Mouse (Mus musculus) megakaryocyte-erythroid progenitor cell, adult 5-6 weeks (primary cell): ENCODE measurements at regions not wholly inside any gene's neighbourhood (a gene's known extent, or its start where the extent isn't known, plus 50 kb on each side); places are given as distances from the start of the nearest gene placed in this dataset.
"Not testable (repeated sequence)": the region's sequence is repeated elsewhere in the genome, so short reads cannot be mapped to it uniquely, and the experiment has no call there.

Experiments used
- ATAC-seq: replicated peaks from 2 replicates; pipeline ENCODE4 v1.8.0; 2016; ENCODE audit warnings: mild to moderate bottlenecking, inconsistent platforms; ENCODE audit not compliant: severe bottlenecking, poor library complexity, low FRiP score, low TSS enrichment

GRCm38 (mm10) chr12:114909799-114910198, 1137.7 kb upstream of the Zfp386 start:
- not testable (repeated sequence) for ATAC-seq

DNA sequence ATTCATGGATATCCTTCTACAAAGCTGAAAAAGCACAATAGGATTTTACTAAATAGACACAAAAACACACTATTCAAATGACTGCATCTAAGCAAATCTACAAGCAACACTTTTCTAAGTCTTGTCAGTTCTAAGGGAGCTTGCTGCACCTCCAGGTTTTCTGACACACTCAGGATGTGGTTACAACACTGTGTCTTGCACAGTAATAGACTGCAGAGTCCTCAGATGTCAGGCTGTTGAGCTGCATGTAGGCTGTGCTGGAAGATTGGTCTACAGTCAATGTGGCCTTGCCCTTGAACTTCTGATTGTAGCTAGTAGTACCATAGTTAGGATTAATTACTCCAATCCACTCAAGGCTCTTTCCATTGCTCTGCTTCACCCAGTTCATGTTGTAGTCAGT, 1133.1 kb upstream of the Zfp386 start:
- ATAC-seq, result not testable (repeated sequence)

DNA sequence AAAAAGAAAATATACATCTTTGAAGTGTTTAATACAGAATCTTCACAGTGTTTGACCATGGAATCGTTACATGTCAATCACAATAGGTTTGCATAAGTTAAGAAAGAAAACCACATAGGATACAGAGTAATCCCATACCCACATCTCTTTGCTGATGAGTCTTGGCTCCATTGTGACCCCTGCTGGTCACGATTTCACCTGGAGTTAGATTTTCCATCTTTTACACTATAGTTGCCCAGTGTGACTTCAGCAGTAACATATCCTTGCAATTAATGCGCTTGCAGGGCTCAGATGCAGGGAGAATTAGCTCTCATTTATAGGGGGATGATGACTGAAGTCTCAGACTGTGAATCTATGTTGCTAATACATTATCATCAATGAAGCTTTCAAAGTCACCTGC, 1119.8 kb upstream of the Zfp386 start:
- ATAC-seq, result no peak

DNA sequence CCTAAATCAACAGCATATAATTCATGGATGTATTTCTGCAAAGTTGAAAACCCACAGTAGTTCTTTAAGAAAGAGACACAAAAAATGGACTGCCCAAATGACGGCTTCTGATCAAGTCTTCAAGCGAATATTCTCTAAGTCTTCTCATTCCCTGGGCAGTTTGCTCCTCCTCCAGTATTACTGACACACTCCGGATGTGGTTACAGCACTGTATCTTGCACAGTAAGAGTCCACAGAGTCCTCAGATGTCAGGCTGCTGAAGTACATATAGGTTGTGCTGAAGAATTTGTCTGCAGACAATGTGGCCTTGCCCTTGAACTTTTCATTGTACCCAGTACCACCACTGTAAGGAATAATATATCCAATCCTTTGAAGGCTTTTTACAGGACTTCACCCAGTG, 1115.4 kb upstream of the Zfp386 start:
- no peak for ATAC-seq

DNA sequence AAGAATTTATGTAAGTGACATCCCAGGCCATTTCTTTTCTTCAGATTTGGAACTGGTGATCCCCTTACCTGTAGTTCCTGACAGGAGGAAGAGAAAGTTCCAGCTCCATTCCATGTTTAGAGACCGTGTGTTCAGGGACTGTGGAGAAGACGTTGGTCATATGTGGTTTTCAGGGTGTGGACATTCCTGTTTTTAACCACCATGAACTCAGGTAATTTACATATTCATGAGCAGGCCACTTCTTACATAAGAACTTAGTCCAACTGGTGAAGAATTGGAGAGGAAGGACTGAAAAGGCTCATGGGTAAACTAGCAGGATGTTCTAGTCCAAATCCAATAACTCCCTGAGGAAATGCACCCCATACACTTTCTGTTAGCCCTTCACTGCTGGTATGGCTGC, 1114.9 kb upstream of the Zfp386 start:
- ATAC-seq, result no peak

DNA sequence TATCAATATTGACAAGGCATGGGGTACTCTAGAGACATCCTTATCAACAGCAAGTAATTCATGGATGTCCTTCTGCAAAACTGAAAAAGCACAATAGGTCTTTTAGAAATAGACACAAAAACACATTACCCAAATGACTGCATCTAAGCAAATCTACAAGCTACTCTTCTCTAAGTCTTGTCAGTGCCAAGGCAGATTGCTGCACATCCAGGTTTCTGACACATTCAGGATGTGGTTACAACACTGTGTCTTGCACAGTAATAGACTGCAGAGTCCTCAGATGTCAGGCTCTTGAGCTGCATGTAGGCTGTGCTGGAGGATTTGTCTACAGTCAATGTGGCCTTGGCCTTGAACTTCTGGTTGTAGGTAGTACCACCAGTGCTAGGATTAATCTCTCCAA, 1110.7 kb upstream of the Zfp386 start:
- ATAC-seq, result not testable (repeated sequence)

DNA sequence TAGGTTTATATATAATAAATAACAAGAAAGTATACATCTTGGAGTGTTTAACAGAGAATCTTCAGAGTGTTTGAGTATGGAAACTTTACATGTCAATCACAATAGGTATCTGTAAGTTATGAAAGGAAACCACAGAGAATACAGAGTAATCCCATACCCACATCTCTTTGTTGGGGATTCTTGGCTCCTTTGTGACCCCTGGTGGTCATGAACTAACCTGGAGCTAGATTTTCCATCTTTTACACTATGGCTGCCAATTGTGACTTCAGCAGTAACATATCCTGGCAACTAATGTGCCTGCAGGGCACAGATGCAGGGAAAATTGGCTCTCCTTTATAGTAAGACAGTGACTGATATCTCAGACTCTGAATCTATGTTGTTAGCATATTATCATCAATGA, 1107.9 kb upstream of the Zfp386 start:
- no peak for ATAC-seq

DNA sequence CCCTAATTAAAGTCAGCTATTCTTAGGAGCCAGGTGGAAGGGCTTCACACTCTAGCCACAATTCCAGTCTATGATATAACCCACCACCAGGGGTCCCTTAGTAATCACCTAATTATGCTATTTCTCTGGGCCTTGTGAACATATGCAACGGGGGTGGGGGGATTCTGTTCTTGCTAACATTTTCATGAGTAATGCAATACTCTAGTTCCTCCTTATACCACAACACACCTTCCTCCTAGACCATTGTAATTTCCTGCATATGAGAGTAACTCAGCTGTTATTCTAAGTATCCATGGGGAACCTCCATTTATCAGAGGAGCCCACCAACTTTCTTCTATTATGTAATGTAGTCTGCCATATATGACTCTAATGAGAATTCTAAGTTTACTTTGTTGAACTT, 1085.4 kb upstream of the Zfp386 start:
- no peak for ATAC-seq

GRCm38 (mm10) chr12:114964251-114964650, 1083.3 kb upstream of the Zfp386 start:
- ATAC-seq, result not testable (repeated sequence)

- peak; percentile 82 for ATAC-seq
These were observed 1065.9 kb upstream of the Zfp386 start for GRCm38 (mm10) chr12:114981476-114982136.

- no peak for ATAC-seq
These were observed 1056.6 kb upstream of the Zfp386 start for GRCm38 (mm10) chr12:114990916-114991315.

GRCm38 (mm10) chr12:114996817-114997216, 1050.7 kb upstream of the Zfp386 start:
- ATAC-seq, result no peak

- no peak for ATAC-seq
These were observed 1044.4 kb upstream of the Zfp386 start for GRCm38 (mm10) chr12:115003118-115003517.

DNA sequence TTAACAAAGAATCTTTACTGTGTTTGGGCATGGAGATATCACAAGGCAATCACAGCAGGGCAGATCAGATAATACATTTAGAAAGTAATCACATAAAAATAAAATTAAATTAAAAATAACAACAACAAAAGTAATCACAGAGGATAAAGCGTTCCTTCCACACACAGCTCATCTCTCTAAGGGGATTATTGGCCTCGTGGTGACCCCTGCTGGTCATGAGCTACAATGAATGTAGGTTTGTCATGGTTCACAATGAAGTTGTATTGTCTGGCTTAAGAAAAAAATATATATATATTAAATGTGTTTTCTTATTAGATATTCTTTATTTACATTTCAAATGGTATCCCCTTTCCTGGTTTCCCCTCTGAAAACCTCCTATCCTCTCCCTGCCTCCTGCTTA, 1039.1 kb upstream of the Zfp386 start:
- ATAC-seq, result no peak

DNA sequence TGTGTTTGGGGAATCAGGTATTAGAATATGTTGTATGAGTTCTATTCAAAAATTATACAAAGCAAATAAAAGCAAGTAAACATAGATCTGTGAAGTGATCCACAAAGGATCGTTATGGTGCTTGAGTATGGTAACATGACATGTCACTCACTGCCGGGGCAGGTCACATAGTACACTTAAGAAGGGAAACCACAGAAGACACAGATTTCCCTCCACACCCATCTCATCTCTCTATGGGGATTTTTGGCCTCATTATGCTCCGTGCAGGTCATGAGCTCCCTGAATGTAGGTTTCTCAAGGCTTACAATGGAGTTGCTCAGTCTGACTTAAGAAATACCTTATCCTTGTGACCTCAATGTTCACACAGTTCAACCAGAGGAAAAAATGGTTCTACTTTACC, 1034.8 kb upstream of the Zfp386 start:
- ATAC-seq, result no peak

GRCm38 (mm10) chr12:115023742-115024141, 1023.8 kb upstream of the Zfp386 start:
- no peak for ATAC-seq

DNA sequence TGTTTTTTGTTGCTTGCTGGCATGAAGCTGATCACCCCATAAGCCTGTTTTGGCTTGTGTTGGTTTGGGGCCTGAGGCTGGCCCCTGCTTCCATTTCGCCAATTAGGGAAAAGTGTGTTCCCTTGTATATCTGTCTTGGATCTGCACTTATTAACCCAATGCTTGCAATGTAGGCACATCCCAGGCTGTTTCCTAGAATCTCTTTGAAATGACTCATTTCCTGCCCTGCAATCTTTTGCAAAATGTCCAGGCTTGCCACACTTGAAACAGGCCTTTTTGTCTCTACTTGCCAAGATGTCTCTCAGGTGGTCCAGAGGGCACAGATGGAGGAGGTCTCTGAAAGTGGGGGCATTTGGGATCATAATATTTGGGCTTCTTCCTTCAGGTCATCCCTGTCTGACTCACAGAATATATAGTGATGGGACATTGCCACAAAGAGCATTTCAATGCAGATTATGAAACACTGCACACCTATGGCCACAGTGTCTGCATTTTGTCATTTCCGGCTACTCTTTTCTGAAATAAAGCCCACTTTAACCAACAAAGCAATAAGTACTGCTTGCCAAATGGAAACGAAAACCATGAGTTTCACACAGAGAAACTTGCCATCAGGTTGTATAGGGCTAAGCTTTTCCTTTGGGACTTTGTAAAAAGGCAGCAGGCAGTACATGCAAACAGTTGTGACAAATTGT, 1012.9 kb upstream of the Zfp386 start:
- ATAC-seq, result no peak

DNA sequence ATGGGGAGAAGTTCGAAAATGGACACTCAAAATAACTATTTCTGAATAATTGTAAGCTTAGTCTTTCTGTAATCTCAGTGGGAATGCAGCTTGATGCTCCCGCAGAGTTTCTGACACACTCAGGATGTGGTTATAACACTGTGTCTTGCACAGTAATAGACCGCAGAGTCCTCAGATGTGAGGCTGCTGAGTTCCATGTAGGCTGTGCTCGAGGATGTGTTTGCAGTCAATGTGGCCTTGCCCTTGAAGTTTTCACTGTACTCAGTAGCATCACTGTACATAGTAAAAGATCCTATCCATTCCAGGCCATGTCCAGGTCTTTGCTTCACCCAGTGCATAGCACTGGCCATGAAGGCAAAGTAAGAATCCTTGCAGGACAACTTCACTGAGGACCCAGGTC, 992.4 kb upstream of the Zfp386 start:
- ATAC-seq, result 0 out of 2 replicates have a peak, but pooled peaks have one; percentile 22

GRCm38 (mm10) chr12:115059954-115060353, 987.6 kb upstream of the Zfp386 start:
- ATAC-seq, result not testable (repeated sequence)

DNA sequence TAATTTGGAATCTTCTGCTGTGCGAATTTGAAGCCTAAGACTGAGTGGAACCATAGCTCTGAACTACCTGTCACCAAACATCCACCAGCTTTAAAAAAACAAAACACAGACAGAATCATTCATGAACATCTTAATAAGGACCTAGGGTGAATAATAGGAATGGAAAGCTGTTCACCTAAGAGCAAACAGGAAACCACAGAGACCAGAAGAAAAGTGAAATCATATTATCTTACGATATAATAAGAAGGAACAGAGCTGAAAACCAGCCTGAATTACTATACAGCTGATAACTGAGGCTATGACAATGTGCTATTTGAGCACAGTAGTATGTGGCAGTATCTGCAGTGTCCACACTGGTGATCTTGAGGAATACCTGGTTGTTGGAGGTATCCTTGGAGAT, 980.3 kb upstream of the Zfp386 start:
- ATAC-seq, result no peak

DNA sequence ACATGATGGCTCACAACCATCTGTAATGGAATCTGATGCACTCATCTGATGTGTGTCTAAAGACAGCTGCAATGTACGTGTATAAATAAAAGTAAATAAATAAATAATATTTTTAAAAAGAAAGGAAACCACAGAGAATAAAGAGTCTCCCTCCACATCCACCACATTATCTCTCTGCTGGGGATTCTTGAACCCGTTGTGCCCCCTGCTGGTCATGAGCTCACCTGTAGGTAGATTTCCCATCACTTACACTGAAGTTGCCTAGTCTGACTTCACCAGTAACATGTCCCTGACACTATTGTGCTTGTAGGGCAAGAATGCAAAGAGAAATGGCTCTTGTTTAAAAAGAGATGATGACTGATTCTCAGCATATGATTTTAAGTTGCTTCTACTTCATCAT, 956.1 kb upstream of the Zfp386 start:
- not testable (repeated sequence) for ATAC-seq
